Mouse (Mus musculus) layer of hippocampus, adult 2 months (tissue): ENCODE measurements at regions not wholly inside any gene's neighbourhood (a gene's known extent, or its start where the extent isn't known, plus 50 kb on each side); places are given as distances from the start of the nearest gene placed in this dataset.
A peak's percentile ranks its signal among the peaks of the same experiment; 100 is the strongest.

ENCODE experiments used
- DNase-seq, 2 experiments: peaks; one replicate each; pipeline ENCODE4 v3.0.0; 2022; ENCODE audit warnings: low spot score in 2 of 2
- H3K27ac ChIP-seq: fragments of 200-600 bp; 2 replicates; pipeline ENCODE4 v1.8.1; 2022
- H3K4me3 ChIP-seq: fragments of 200-600 bp; 2 replicates; pipeline ENCODE4 v1.8.1; 2022; ENCODE audit warnings: mild to moderate bottlenecking
- CTCF ChIP-seq: fragments of 200-600 bp; conservative IDR thresholded peaks from 2 replicates; pipeline ENCODE4 v1.8.1; 2022; ENCODE audit warnings: antibody characterized with exemption, mild to moderate bottlenecking, moderate library complexity

GRCm38 (mm10) chr17:64467297-64467696, 133.2 kb upstream of the Man2a1 start:
- Histone ChIP-seq H3K4me3 (no peak overlapping the region), H3K27ac (no peak overlapping the region)
- no peak for TF ChIP-seq CTCF
- no peak for DNase-seq

- Histone ChIP-seq H3K4me3 (no peak overlapping the region), H3K27ac (no peak overlapping the region)
- no peak for TF ChIP-seq CTCF
- no peak for DNase-seq
These were observed 130.7 kb upstream of the Man2a1 start for GRCm38 (mm10) chr17:64469754-64470400.

GRCm38 (mm10) chr17:64480607-64481038, 119.9 kb upstream of the Man2a1 start:
- no peak overlapping the region for H3K4me3 ChIP-seq
- no peak for TF ChIP-seq CTCF
- DNase-seq, result no peak
- H3K27ac ChIP-seq, result no peak overlapping the region

GRCm38 (mm10) chr17:64484835-64485234, 115.7 kb upstream of the Man2a1 start:
- TF ChIP-seq CTCF, result no peak
- no peak overlapping the region for H3K4me3 ChIP-seq
- no peak overlapping the region for H3K27ac ChIP-seq
- DNase-seq, result no peak

DNA sequence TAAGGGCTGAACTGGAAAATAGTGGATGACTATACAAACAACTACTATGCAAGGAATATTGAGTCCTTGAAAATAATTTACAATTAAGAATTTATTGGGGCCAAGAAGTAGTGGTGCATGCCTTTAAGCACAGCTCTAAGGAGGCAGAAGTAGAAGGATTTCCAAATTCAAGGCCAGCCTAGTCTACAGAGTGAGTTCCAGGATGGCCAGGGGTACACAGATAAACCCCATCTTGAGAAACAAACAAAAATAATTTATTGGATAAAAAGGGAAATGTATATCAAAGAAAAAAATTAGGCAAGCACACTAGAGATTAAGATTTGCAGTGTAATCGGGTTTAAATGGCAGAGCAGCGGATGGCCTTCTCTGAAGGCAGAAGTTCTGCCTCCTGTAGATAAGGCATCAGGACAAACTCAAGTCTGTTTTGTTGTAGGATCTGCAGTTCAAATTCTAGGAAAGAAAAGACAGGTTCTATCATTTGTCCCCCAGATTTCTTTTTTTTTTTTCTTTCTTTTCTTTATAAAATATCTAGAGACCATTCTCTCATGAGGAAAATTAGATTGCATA, 110.7 kb upstream of the Man2a1 start:
- TF ChIP-seq CTCF, result no peak
- Histone ChIP-seq H3K27ac (no peak overlapping the region), H3K4me3 (no peak overlapping the region)
- DNase-seq, result no peak

- no peak for DNase-seq
- TF ChIP-seq CTCF, result no peak
These were observed 109.9 kb upstream of the Man2a1 start for GRCm38 (mm10) chr17:64490664-64491063.

DNA sequence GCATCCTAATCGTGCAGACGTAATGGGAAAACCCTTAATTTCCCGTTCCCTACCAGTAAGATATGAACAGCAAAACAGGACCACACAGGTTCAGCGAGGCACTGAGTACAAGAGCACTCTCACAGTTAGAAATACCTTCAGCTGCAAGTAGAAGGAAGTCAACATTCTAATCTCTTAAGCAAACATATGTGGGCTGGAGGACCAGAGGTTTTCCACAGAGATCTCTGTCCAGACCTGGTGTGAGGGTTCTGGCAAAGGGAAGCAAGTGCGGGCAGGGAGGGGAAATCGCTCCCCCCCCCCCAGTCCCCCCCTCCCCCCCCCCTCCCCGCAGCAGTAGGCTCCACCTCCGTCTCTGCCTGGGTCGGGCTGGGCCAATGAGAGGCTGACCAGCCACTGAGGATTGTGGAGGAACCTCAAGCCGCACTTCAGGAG, 108.6 kb upstream of the Man2a1 start:
- H3K4me3 ChIP-seq, result no peak overlapping the region
- TF ChIP-seq CTCF, result no peak
- no peak for DNase-seq
- no peak overlapping the region for H3K27ac ChIP-seq

More at GRCm38 (mm10) chr17:64490664-64491063, 109.9 kb upstream of the Man2a1 start:
- H3K27ac ChIP-seq, result no peak overlapping the region
- H3K4me3 ChIP-seq, result no peak overlapping the region

DNA sequence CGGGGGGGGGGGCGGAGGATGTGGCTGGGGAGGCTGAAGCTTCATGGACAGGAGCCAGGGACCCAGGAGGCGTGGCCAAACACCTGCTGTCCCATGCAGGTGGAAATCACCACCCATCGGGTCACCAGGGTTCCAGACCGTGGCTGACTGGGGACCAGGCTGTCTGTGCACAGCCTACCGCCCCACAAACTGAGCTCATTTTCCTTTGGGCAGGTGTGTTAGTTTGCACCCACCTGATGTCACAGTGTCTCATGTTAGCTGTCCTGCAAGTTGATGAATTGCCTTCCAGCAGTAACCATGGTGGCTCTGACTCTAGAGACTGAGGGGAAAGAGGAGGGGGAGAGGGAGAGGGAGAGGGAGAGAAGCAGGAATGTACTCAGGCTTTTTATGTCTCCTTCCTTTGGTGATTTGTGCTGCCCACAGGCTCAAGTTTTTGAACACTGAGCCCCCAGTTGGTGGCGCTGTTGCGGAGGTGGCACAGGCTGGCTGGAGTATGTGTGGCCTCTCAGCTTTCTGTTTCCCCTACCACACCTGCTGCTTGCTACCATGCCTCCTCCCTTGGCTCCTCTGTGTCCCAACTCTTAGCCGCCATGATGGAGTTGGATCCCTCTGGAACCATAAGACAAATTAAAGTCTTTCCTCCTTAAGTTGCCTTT, 107.8 kb upstream of the Man2a1 start:
- TF ChIP-seq CTCF, result peak; percentile 49
- no peak overlapping the region for H3K27ac ChIP-seq
- no peak overlapping the region for H3K4me3 ChIP-seq
- no peak for DNase-seq

- Histone ChIP-seq H3K27ac (no peak overlapping the region), H3K4me3 (no peak overlapping the region)
- peak; percentile 74 for TF ChIP-seq CTCF
- peak in 1 of 2 experiments; percentile 19 for DNase-seq
These were observed 101.1 kb upstream of the Man2a1 start for GRCm38 (mm10) chr17:64499281-64499997.

DNA sequence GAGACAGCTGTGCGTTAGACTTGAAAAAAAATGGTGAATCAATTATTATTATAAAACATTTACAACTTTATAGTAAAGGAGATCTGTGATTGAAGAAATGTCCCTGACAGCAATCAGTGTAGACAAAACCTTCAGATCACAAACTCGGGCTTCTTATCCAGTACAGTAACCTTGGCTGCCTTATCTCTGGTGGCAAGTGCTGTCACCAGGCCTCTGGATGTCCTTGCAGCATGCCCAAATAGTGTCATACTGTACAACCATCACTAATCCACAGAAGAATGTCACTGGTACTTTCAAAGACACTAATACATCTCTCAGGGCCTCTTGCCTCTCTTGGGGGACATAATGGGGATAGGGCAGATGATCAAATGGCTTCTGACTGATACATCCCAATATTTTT, 98.2 kb upstream of the Man2a1 start:
- H3K4me3 ChIP-seq, result no peak overlapping the region
- H3K27ac ChIP-seq, result no peak overlapping the region
- no peak for DNase-seq
- TF ChIP-seq CTCF, result no peak

- no peak for DNase-seq
- TF ChIP-seq CTCF, result no peak
- Histone ChIP-seq H3K4me3 (no peak overlapping the region), H3K27ac (no peak overlapping the region)
These were observed 94.6 kb upstream of the Man2a1 start for GRCm38 (mm10) chr17:64505956-64506355.

DNA sequence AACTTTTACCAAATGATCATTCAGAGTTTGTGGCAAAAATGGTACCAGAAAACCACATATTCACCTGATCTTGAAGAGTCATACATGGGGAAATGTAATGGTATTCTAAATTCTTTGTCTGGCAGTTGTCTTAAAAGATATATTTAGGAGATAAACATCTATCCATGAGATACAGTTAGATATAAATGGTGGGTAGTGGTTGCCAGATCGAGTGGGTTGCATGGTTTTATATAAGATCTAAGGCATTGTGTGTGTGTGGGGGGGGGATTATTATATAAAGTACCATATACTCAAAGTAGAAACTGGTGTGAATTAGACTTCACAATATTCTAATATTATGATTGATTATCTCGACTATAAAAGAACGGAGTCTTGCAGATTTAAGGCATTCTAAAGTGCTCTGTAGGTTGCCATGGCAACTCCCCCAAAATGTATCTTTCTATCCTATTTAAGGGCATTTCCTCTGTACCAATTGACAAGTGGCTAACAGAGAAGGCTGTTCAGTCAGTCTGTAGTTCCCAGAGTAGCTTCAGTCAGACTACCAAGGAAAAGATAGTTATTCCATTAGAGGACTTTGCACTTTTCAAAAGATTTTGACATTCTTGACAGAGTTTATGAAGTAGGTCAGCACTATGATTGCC, 89.3 kb upstream of the Man2a1 start:
- Histone ChIP-seq H3K4me3 (no peak overlapping the region), H3K27ac (no peak overlapping the region)
- no peak for TF ChIP-seq CTCF
- no peak for DNase-seq

- Histone ChIP-seq H3K27ac (no peak overlapping the region), H3K4me3 (no peak overlapping the region)
- peak; percentile 52 for TF ChIP-seq CTCF
- DNase-seq, result no peak
These were observed 78.3 kb upstream of the Man2a1 start for GRCm38 (mm10) chr17:64522213-64522612.
